Mouse (Mus musculus): ENCODE data around the gene Exph5. TPM values are rescaled to one million over a fixed set of nuclear protein-coding genes. Genes with fewer than 3 reads are reported as not detected.

Gene Exph5
- polyA plus RNA-seq, 1 experiment from 2014 or later: 0.41 TPM

GRCm38 (mm10) chr9:53292833-53293232 is 8.6 kb upstream of the Exph5 start:
- Histone ChIP-seq H3K9me3 (ENCODE audit: control insufficient read depth, low read length) (no peaks in the 10 kb centered on the region), H3K4me3 (ENCODE audit: low read depth, low read length) (no peak overlapping the region), H3K4me2 (no peak overlapping the region), H3K36me3 (ENCODE audit: control insufficient read depth, insufficient read depth, low read length) (no peaks in the 10 kb centered on the region), H3K27ac (ENCODE audit: low read depth, low read length) (no peak overlapping the region), H3K9ac (ENCODE audit: low read depth, low read length) (no peak overlapping the region), H3K4me1 (replicated peaks; ENCODE audit: control insufficient read depth, insufficient read depth, low read length) (no peaks in the 10 kb centered on the region), H3K27me3 (replicated peaks; ENCODE audit: control insufficient read depth, insufficient read depth, low read length) (no peaks in the 10 kb centered on the region)
- no peak for DNase-seq (ENCODE audit: low spot score)
- no peak for ATAC-seq (replicated peaks; ENCODE audit: low FRiP score)

- ATAC-seq (replicated peaks; ENCODE audit: low FRiP score): no peak
Observed at GRCm38 (mm10) chr9:53301801-53302311, 386 bp downstream of the Exph5 start.

GRCm38 (mm10) chr9:53302415-53302814 is 945 bp downstream of the Exph5 start:
- Histone ChIP-seq H3K4me2 (no peak overlapping the region; the same call in 1 of the 2 replicates), H3K4me1 (replicated peaks; ENCODE audit: control insufficient read depth, insufficient read depth, low read length) (no peaks in the 10 kb centered on the region), H3K4me3 (ENCODE audit: low read depth, low read length) (no peak overlapping the region), H3K27ac (ENCODE audit: low read depth, low read length) (no peak overlapping the region), H3K36me3 (ENCODE audit: control insufficient read depth, insufficient read depth, low read length) (no peaks in the 10 kb centered on the region), H3K27me3 (replicated peaks; ENCODE audit: control insufficient read depth, insufficient read depth, low read length) (peaks cover 10% of the 10 kb centered on the region), H3K9me3 (ENCODE audit: control insufficient read depth, low read length) (no peaks in the 10 kb centered on the region), H3K9ac (ENCODE audit: low read depth, low read length) (no peak overlapping the region)
- DNase-seq (ENCODE audit: low spot score) (no peak), ATAC-seq (replicated peaks; ENCODE audit: low FRiP score) (no peak)
- 61% methylated on average over 5 of the region's 5 CpGs for WGBS

More at GRCm38 (mm10) chr9:53301801-53302311, 386 bp downstream of the Exph5 start:
- Histone ChIP-seq H3K27ac (ENCODE audit: low read depth, low read length) (no peak overlapping the region), H3K9me3 (ENCODE audit: control insufficient read depth, low read length) (no peaks in the 10 kb centered on the region), H3K4me2 (peak overlapping the region; percentile 73), H3K36me3 (ENCODE audit: control insufficient read depth, insufficient read depth, low read length) (no peaks in the 10 kb centered on the region), H3K4me1 (replicated peaks; ENCODE audit: control insufficient read depth, insufficient read depth, low read length) (no peaks in the 10 kb centered on the region), H3K9ac (ENCODE audit: low read depth, low read length) (no peak overlapping the region), H3K27me3 (replicated peaks; ENCODE audit: control insufficient read depth, insufficient read depth, low read length) (peaks cover 10% of the 10 kb centered on the region), H3K4me3 (ENCODE audit: low read depth, low read length) (peak overlapping the region; percentile 38)
- DNase-seq (ENCODE audit: low spot score): no peak
- WGBS: 14% methylated on average over 19 of the region's 19 CpGs

GRCm38 (mm10) chr9:53307904-53308303 is 6.4 kb downstream of the Exph5 start:
- Histone ChIP-seq H3K9ac (ENCODE audit: low read depth, low read length) (no peak overlapping the region), H3K27me3 (replicated peaks; ENCODE audit: control insufficient read depth, insufficient read depth, low read length) (peaks cover under 1% of the 10 kb centered on the region; the same call in 1 of the 2 replicates), H3K27ac (ENCODE audit: low read depth, low read length) (no peak overlapping the region), H3K36me3 (ENCODE audit: control insufficient read depth, insufficient read depth, low read length) (no peaks in the 10 kb centered on the region), H3K4me1 (replicated peaks; ENCODE audit: control insufficient read depth, insufficient read depth, low read length) (no peaks in the 10 kb centered on the region), H3K4me3 (ENCODE audit: low read depth, low read length) (no peak overlapping the region), H3K9me3 (ENCODE audit: control insufficient read depth, low read length) (no peaks in the 10 kb centered on the region), H3K4me2 (no peak overlapping the region)
- 76% methylated on average over 7 of the region's 7 CpGs for WGBS
- ATAC-seq (replicated peaks; ENCODE audit: low FRiP score) (no peak), DNase-seq (ENCODE audit: low spot score) (no peak)

- no peak for DNase-seq (ENCODE audit: low spot score)
- Histone ChIP-seq H3K4me1 (replicated peaks; ENCODE audit: control insufficient read depth, insufficient read depth, low read length) (no peaks in the 10 kb centered on the region), H3K36me3 (ENCODE audit: control insufficient read depth, insufficient read depth, low read length) (no peaks in the 10 kb centered on the region), H3K9me3 (ENCODE audit: control insufficient read depth, low read length) (no peaks in the 10 kb centered on the region), H3K27ac (ENCODE audit: low read depth, low read length) (no peak overlapping the region), H3K9ac (ENCODE audit: low read depth, low read length) (no peak overlapping the region), H3K4me2 (no peak overlapping the region), H3K27me3 (replicated peaks; ENCODE audit: control insufficient read depth, insufficient read depth, low read length) (no peaks in the 10 kb centered on the region), H3K4me3 (ENCODE audit: low read depth, low read length) (no peak overlapping the region)
- ATAC-seq (replicated peaks; ENCODE audit: low FRiP score): no peak
- WGBS: 76% methylated on average over 1 of the region's 1 CpGs
Observed at GRCm38 (mm10) chr9:53312981-53313380, 11.5 kb downstream of the Exph5 start.

GRCm38 (mm10) chr9:53320894-53321650 is 19.6 kb downstream of the Exph5 start:
- Histone ChIP-seq H3K9me3 (ENCODE audit: control insufficient read depth, low read length) (no peaks in the 10 kb centered on the region), H3K27me3 (replicated peaks; ENCODE audit: control insufficient read depth, insufficient read depth, low read length) (no peaks in the 10 kb centered on the region), H3K4me2 (no peak overlapping the region), H3K4me1 (replicated peaks; ENCODE audit: control insufficient read depth, insufficient read depth, low read length) (no peaks in the 10 kb centered on the region), H3K4me3 (ENCODE audit: low read depth, low read length) (no peak overlapping the region), H3K9ac (ENCODE audit: low read depth, low read length) (no peak overlapping the region), H3K36me3 (ENCODE audit: control insufficient read depth, insufficient read depth, low read length) (no peaks in the 10 kb centered on the region), H3K27ac (ENCODE audit: low read depth, low read length) (no peak overlapping the region)
- WGBS: 47% methylated on average over 10 of the region's 10 CpGs
- DNase-seq (ENCODE audit: low spot score): no peak
- ATAC-seq (replicated peaks; ENCODE audit: low FRiP score): no peak

- no peaks in the 10 kb centered on the region for H3K27me3 ChIP-seq (replicated peaks; ENCODE audit: control insufficient read depth, insufficient read depth, low read length)
- no peak for ATAC-seq (replicated peaks; ENCODE audit: low FRiP score)
- H3K36me3 ChIP-seq (ENCODE audit: control insufficient read depth, insufficient read depth, low read length): no peaks in the 10 kb centered on the region
- H3K4me3 ChIP-seq (ENCODE audit: low read depth, low read length): no peak overlapping the region
- no peaks in the 10 kb centered on the region for H3K4me1 ChIP-seq (replicated peaks; ENCODE audit: control insufficient read depth, insufficient read depth, low read length)
- H3K27ac ChIP-seq (ENCODE audit: low read depth, low read length): no peak overlapping the region
- H3K4me2 ChIP-seq: no peak overlapping the region
- WGBS: 84% methylated on average over 8 of the region's 8 CpGs
- H3K9ac ChIP-seq (ENCODE audit: low read depth, low read length): no peak overlapping the region
- no peak for DNase-seq (ENCODE audit: low spot score)
- H3K9me3 ChIP-seq (ENCODE audit: control insufficient read depth, low read length): no peaks in the 10 kb centered on the region
Observed at GRCm38 (mm10) chr9:53321683-53322082, 20.2 kb downstream of the Exph5 start.

- Histone ChIP-seq H3K27me3 (replicated peaks; ENCODE audit: control insufficient read depth, insufficient read depth, low read length) (no peaks in the 10 kb centered on the region), H3K4me2 (no peak overlapping the region), H3K27ac (ENCODE audit: low read depth, low read length) (no peak overlapping the region), H3K4me1 (replicated peaks; ENCODE audit: control insufficient read depth, insufficient read depth, low read length) (no peaks in the 10 kb centered on the region), H3K4me3 (ENCODE audit: low read depth, low read length) (no peak overlapping the region), H3K36me3 (ENCODE audit: control insufficient read depth, insufficient read depth, low read length) (no peaks in the 10 kb centered on the region), H3K9me3 (ENCODE audit: control insufficient read depth, low read length) (no peaks in the 10 kb centered on the region), H3K9ac (ENCODE audit: low read depth, low read length) (no peak overlapping the region)
- DNase-seq (ENCODE audit: low spot score) (no peak), ATAC-seq (replicated peaks; ENCODE audit: low FRiP score) (no peak)
- 77% methylated on average over 10 of the region's 10 CpGs for WGBS
Observed at GRCm38 (mm10) chr9:53323419-53324251, 22.2 kb downstream of the Exph5 start.

Data from liver, embryonic 11.5 days (tissue).